ENCODE assay signal across 15 mouse cellular contexts in the genomic region with DNA sequence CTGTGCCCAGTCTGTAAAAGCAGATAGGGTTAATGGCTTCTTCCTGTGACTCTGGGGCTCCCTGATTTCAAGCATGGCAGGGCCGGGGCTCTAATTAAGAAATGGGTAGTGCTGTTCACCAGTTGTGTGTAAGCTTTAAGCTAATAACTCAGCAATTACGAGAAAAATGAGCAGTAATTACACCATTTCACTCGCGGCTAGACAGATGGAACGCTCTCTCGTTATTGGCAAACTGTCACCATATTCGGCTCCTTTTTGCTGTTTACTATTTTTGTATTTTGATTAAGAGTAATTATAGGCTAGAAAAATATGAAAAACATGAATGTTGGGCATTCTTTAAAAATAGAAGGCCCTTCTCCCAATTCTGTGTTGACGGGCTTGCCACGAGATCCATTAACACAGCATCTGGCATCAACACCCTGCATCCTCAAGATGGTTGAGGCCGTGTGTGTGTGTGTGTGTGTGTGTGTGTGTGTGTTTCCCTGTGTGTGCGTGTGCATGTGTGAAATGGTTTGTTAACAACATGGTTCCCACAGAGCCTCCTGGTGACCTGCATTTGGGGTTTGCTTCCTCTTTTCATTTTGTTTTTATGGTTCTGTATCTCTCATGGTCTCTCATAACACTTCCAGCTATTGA.
DNase-seq lines count a peak whose midpoint lies in the region; ATAC-seq and TF ChIP-seq lines count a peak whose summit lies in the region.
"Had no signal": no experiment of that assay in that cellular context is flagged by ENCODE, and none has a peak within 500 bp of the region (broad histone marks: within the 10 kb centered on the region; RNA-seq: fewer than 3 reads in every experiment).

No protein-coding gene starts in this region.

- H3K4me2 ChIP-seq in forebrain, embryonic 13.5 days, result no peak overlapping the region
- H3K4me2 ChIP-seq in midbrain, embryonic 15.5 days, result no peak overlapping the region
- H3K4me2 ChIP-seq in stomach, postnatal 0 days (replicated peaks; ENCODE audit: low read depth), result no peak overlapping the region
- H3K4me2 ChIP-seq: heart, embryonic 11.5 days had no signal

- no peak for TF ChIP-seq EP300 in stomach, postnatal 0 days (optimal IDR thresholded peaks at IDR 0.05)

- peaks cover 56% of the 10 kb centered on the region for H3K4me1 ChIP-seq in forebrain, embryonic 13.5 days
- H3K4me1 ChIP-seq in midbrain, embryonic 15.5 days, result peaks cover 51% of the 10 kb centered on the region
- H3K4me1 ChIP-seq in stomach, postnatal 0 days (replicated peaks; ENCODE audit: control insufficient read depth, insufficient read depth), result no peaks in the 10 kb centered on the region

- H3K36me3 ChIP-seq in forebrain, embryonic 13.5 days (ENCODE audit: poor library complexity, severe bottlenecking), result no peaks in the 10 kb centered on the region
- H3K36me3 ChIP-seq in midbrain, embryonic 15.5 days (replicated peaks), result no peaks in the 10 kb centered on the region
- H3K36me3 ChIP-seq in stomach, postnatal 0 days (ENCODE audit: control insufficient read depth, insufficient read depth, low read length), result no peaks in the 10 kb centered on the region

- H3K9me3 ChIP-seq in forebrain, embryonic 13.5 days (replicated peaks), result no peaks in the 10 kb centered on the region
- H3K9me3 ChIP-seq in midbrain, embryonic 15.5 days, result no peaks in the 10 kb centered on the region
- H3K9me3 ChIP-seq in stomach, postnatal 0 days (ENCODE audit: control insufficient read depth, low read length), result no peaks in the 10 kb centered on the region
- H3K9me3 ChIP-seq: megakaryocyte, embryonic 14.5 days had no signal

- peak overlapping the region; percentile 72 for H3K27ac ChIP-seq in forebrain, embryonic 13.5 days
- H3K27ac ChIP-seq in midbrain, embryonic 15.5 days, result peak overlapping the region; percentile 87
- H3K27ac ChIP-seq in stomach, postnatal 0 days (replicated peaks), result no peak overlapping the region

- peak; percentile 85 for ATAC-seq in forebrain, embryonic 13.5 days
- no peak for ATAC-seq in midbrain, embryonic 15.5 days (replicated peaks)
- no peak for ATAC-seq in stomach, postnatal 0 days (ENCODE audit: low FRiP score, low TSS enrichment)
- ATAC-seq: CD4-positive, CD25-positive, alpha-beta regulatory T cell, adult 4 months; Patski had no signal

- 28% methylated on average over 11 of the region's 11 CpGs for WGBS in forebrain, embryonic 13.5 days
- 59% methylated on average over 11 of the region's 11 CpGs for WGBS in midbrain, embryonic 15.5 days
- 81% methylated on average over 11 of the region's 11 CpGs for WGBS in stomach, postnatal 0 days

- no peak for TF ChIP-seq CTCF in stomach, postnatal 0 days (IDR thresholded peaks at IDR 0.05; ENCODE audit: low read depth)

- DNase-seq in layer of hippocampus, adult 18-20 months (ENCODE audit: low spot score in 2 of 2), result peak; percentile 22 to 70
- no peak for DNase-seq in layer of hippocampus, adult 9-10 months (ENCODE audit: low spot score)
- peak; percentile 45 for DNase-seq in layer of hippocampus, adult 9-11 months
- DNase-seq in stomach, postnatal 0 days (ENCODE audit: low spot score), result no peak
- no peak for DNase-seq in urinary bladder, postnatal 10 days (ENCODE audit: low spot score)
- DNase-seq in spleen, postnatal 36 days (ENCODE audit: low spot score in 2 of 2), result no peak
- DNase-seq: adrenal gland, postnatal 14 days; cerebellum, postnatal 25 days; lung, adult 2 months had no signal

- no peak overlapping the region for H3K4me3 ChIP-seq in forebrain, embryonic 13.5 days
- H3K4me3 ChIP-seq in midbrain, embryonic 15.5 days, result no peak overlapping the region
- no peak overlapping the region for H3K4me3 ChIP-seq in stomach, postnatal 0 days (ENCODE audit: low read depth, low read length)
- H3K4me3 ChIP-seq: megakaryocyte, embryonic 14.5 days had no signal

- no peak overlapping the region for H3K9ac ChIP-seq in forebrain, embryonic 13.5 days
- no peak overlapping the region for H3K9ac ChIP-seq in midbrain, embryonic 15.5 days
- H3K9ac ChIP-seq in stomach, postnatal 0 days (ENCODE audit: low read length), result no peak overlapping the region

- H3K27me3 ChIP-seq in forebrain, embryonic 13.5 days, result no peaks in the 10 kb centered on the region
- H3K27me3 ChIP-seq in midbrain, embryonic 15.5 days (replicated peaks), result no peaks in the 10 kb centered on the region
- H3K27me3 ChIP-seq in stomach, postnatal 0 days (ENCODE audit: control insufficient read depth, insufficient read depth, low read length), result no peaks in the 10 kb centered on the region
- H3K27me3 ChIP-seq: megakaryocyte, embryonic 14.5 days; Patski had no signal

Comparison
In these comparisons a context has a peak if more than half of its experiments do, and no peak if none do; other contexts are left out.
1. DNase-seq: peak in layer of hippocampus, adult 18-20 months (2 of 2) and layer of hippocampus, adult 9-11 months (single experiment); none in layer of hippocampus, adult 9-10 months (single experiment), stomach, postnatal 0 days (single experiment), urinary bladder, postnatal 10 days (single experiment) and spleen, postnatal 36 days (0 of 2).